Mouse (Mus musculus) lung, adult 2 months (tissue): ENCODE measurements around the gene Kcne3.

Source experiments
- CTCF ChIP-seq: fragments of 200-500 bp; IDR thresholded peaks from 2 replicates; pipeline ENCODE4 v1.5.1; 2011; ENCODE audit warnings: mild to moderate bottlenecking, low read length, control low read depth; ENCODE audit not compliant: insufficient read depth
- POLR2A ChIP-seq: fragments of 200-500 bp; IDR thresholded peaks from 2 replicates; pipeline ENCODE4 v1.6.1; 2011; ENCODE audit warnings: low read depth, mild to moderate bottlenecking, control low read depth, low read length, borderline replicate concordance; ENCODE audit errors: extremely low read depth

DNA sequence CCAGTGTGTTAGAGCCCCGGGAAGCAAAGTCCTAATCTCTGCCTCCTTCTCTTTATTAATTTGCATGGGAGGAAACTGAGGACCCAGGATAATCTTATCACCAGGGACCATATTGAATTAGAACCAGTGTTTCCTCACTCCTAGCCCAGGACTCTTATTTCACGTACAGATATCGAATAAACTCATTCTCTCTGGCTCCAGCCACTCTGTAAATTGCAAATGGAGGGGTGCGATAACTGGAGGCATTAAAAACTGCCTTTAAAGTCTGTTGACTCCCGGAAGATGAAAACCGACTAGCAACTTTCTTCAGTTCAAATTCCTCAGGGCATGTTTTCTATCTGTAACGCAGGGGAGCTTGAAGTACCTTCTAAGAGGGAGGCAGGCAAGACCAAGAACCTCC lies 3.1 kb downstream of the Kcne3 start:
- TF ChIP-seq CTCF: no peak
- no peak for TF ChIP-seq POLR2A
